Mouse (Mus musculus): Measurements from ENCODE around the gene Cd79b.

GRCm38 (mm10) chr11:106318406-106319366 lies 4.1 kb upstream of the Cd79b start:
- TF ChIP-seq CTCF (IDR thresholded peaks at IDR 0.05; ENCODE audit: low read depth, low read length): no peak
- TF ChIP-seq POLR2A (IDR thresholded peaks at IDR 0.05; ENCODE audit: borderline replicate concordance, low read depth, low read length): no peak
